Mouse (Mus musculus) forebrain, embryonic 14.5 days (tissue): ENCODE measurements at regions not wholly inside any gene's neighbourhood (a gene's known extent, or its start where the extent isn't known, plus 50 kb on each side); places are given as distances from the start of the nearest gene placed in this dataset.
A peak's percentile ranks its signal among the peaks of the same experiment; 100 is the strongest.

Experiments
- ATAC-seq: fragments of 200-750 bp; cut with Nextera tagmentation; 2 replicates; pipeline ENCODE4 v1.8.0; 2017; ENCODE audit warnings: mild to moderate bottlenecking, moderate library complexity
- DNase-seq: peaks from one replicate; pipeline ENCODE4 v3.0.0-alpha.2; 2015; ENCODE audit warnings: low spot score
- H3K27ac ChIP-seq: fragments of 300-500 bp; sonication (generic); 2 replicates; pipeline ENCODE4 v1.5.1; 2014; ENCODE audit warnings: low read depth, mild to moderate bottlenecking, control low read depth, low read length, moderate library complexity
- H3K27me3 ChIP-seq: fragments of 300-500 bp; sonication (generic); replicated peaks from 2 replicates; pipeline ENCODE4 v1.6.1; 2014; ENCODE audit warnings: low read length, control low read depth, mixed read lengths; ENCODE audit not compliant: control insufficient read depth, insufficient read depth
- H3K36me3 ChIP-seq: fragments of 300-500 bp; sonication (generic); 2 replicates; pipeline ENCODE4 v1.6.1; 2014; ENCODE audit warnings: low read length, control low read depth; ENCODE audit not compliant: control insufficient read depth, insufficient read depth
- H3K4me1 ChIP-seq: fragments of 300-500 bp; sonication (generic); 2 replicates; pipeline ENCODE4 v1.6.1; 2014; ENCODE audit warnings: antibody characterized with exemption, low read length, control low read depth; ENCODE audit not compliant: control insufficient read depth, insufficient read depth
- H3K4me2 ChIP-seq: fragments of 300-500 bp; sonication (generic); 2 replicates; pipeline ENCODE4 v1.6.1; 2014; ENCODE audit warnings: mild to moderate bottlenecking, control low read depth, low read length
- H3K4me3 ChIP-seq: fragments of 300-500 bp; sonication (generic); 2 replicates; pipeline ENCODE4 v1.5.1; 2014; ENCODE audit warnings: low read depth, low read length, control low read depth
- H3K9ac ChIP-seq: fragments of 300-500 bp; sonication (generic); 2 replicates; pipeline ENCODE4 v1.6.1; 2014; ENCODE audit warnings: mild to moderate bottlenecking, low read length, control low read depth, moderate library complexity
- H3K9me3 ChIP-seq: fragments of 300-500 bp; sonication (generic); replicated peaks from 2 replicates; pipeline ENCODE4 v1.6.1; 2016; ENCODE audit warnings: low read length, control low read depth, mixed read lengths; ENCODE audit not compliant: control insufficient read depth
- WGBS: fragments of 180-500 bp; shearing (Covaris S2); extraction: QIAGEN DNeasy Blood & Tissue Kit; methylation state at CpG from one replicate; pipeline ENCODE4 v1.1.7; 2014; 5-methylcytosine and 5-hydroxymethylcytosine counted together

DNA sequence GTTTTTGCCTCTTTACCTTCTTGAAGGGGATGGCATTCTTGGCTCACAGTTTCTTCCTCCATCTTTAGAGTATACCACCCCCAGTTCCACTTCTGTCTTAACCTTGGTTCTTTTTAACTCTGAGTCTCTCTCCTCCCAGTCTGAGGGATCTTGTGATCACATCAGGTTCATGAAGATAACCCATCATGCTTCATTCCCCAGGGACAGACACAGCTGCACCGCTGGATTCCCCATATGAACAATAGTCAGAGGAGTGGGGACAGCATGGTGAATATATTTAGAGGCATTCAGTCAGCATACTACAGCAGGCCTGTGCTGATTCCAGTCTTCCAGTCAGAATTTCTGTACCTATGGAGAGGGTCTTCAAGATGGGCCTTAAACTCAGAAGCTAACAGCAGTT lies 103.1 kb downstream of the Cavin4 start:
- no peak for ATAC-seq
- Histone ChIP-seq H3K27me3 (no peaks in the 10 kb centered on the region), H3K4me2 (no peak overlapping the region), H3K27ac (no peak overlapping the region), H3K4me3 (no peak overlapping the region), H3K9ac (no peak overlapping the region), H3K4me1 (no peaks in the 10 kb centered on the region), H3K36me3 (no peaks in the 10 kb centered on the region), H3K9me3 (no peaks in the 10 kb centered on the region)
- no peak for DNase-seq
- WGBS: 86% methylated on average over 1 of the region's 1 CpGs

DNA sequence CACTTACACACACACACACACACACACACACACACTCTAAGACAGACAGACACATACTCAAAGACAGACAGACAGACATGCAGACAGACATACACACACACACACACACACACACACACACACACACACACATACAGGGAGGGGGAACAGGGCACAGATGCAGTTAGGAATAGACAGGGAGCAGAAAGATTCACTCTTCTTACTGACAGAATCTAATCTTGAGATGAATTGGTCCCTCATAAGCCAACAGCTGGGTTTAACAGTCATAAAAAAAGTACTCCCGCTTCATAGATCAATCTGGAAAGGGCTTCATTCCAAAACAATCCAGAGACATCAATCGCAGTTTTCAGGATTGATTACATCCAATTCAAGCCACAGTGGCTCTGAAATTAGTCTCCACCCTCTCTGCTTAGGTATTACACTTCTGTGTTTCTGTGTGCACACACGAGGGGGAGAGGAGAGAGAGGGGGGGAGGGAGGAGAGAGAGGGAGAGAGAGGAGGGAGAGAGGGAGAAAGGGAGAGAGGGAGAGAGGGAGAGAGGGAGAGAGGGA lies 107.2 kb downstream of the Cavin4 start:
- no peaks in the 10 kb centered on the region for H3K4me1 ChIP-seq
- no peaks in the 10 kb centered on the region for H3K36me3 ChIP-seq
- H3K9me3 ChIP-seq: no peaks in the 10 kb centered on the region
- H3K4me2 ChIP-seq: no peak overlapping the region
- ATAC-seq (peak; percentile 42; the same call in 1 of the 2 replicates), DNase-seq (no peak)
- no peaks in the 10 kb centered on the region for H3K27me3 ChIP-seq
- H3K9ac ChIP-seq: no peak overlapping the region
- H3K4me3 ChIP-seq: no peak overlapping the region
- H3K27ac ChIP-seq: no peak overlapping the region
- WGBS: 57% methylated on average over 3 of the region's 3 CpGs

- no peaks in the 10 kb centered on the region for H3K27me3 ChIP-seq
- peak overlapping the region; percentile 2; the same call in 1 of the 2 replicates for H3K27ac ChIP-seq
These were observed 107.8 kb downstream of the Cavin4 start for GRCm38 (mm10) chr4:48770954-48771665.

DNA sequence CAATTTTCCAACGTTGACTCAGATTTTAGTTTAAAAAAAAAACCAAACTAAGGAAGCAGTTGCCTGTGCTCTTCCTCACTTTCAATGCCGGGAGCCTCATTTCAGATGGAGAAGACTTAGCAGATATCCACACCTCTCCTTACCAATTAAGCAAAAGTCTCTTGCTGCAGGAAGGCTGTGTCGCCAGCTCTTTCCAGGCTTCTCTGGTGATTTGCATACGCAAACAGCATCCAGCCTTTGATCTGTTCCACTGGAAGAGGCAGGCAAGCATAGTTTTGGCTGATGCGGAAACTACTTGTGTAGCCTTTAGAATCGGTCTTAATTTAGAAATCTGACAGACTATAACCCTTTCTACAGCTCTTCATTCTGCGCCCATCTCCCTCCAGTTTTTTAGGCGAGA lies 108.5 kb downstream of the Cavin4 start:
- Histone ChIP-seq H3K27me3 (no peaks in the 10 kb centered on the region), H3K36me3 (no peaks in the 10 kb centered on the region), H3K9me3 (no peaks in the 10 kb centered on the region), H3K4me2 (no peak overlapping the region), H3K9ac (no peak overlapping the region), H3K4me3 (no peak overlapping the region), H3K4me1 (no peaks in the 10 kb centered on the region), H3K27ac (no peak overlapping the region)
- 34% methylated on average over 8 of the region's 8 CpGs for WGBS
- ATAC-seq: no peak
- peak; percentile 55 for DNase-seq

More at GRCm38 (mm10) chr4:48770954-48771665, 107.8 kb downstream of the Cavin4 start:
- DNase-seq: peak; percentile 75
- H3K4me2 ChIP-seq: no peak overlapping the region
- H3K9ac ChIP-seq: no peak overlapping the region
- H3K9me3 ChIP-seq: no peaks in the 10 kb centered on the region
- no peak overlapping the region for H3K4me3 ChIP-seq
- ATAC-seq: peak; percentile 69
- H3K4me1 ChIP-seq: no peaks in the 10 kb centered on the region
- no peaks in the 10 kb centered on the region for H3K36me3 ChIP-seq
- 35% methylated on average over 14 of the region's 14 CpGs for WGBS

GRCm38 (mm10) chr4:48779202-48779905 lies 116.0 kb downstream of the Cavin4 start:
- peak; percentile 94 for ATAC-seq
- no peaks in the 10 kb centered on the region for H3K36me3 ChIP-seq
- H3K9ac ChIP-seq: no peak overlapping the region
- WGBS: 9% methylated on average over 12 of the region's 12 CpGs
- H3K27me3 ChIP-seq: no peaks in the 10 kb centered on the region
- peak overlapping the region; percentile 27; the same call in 1 of the 2 replicates for H3K4me2 ChIP-seq
- no peak overlapping the region for H3K4me3 ChIP-seq
- no peaks in the 10 kb centered on the region for H3K9me3 ChIP-seq
- peak overlapping the region; percentile 29; the same call in 1 of the 2 replicates for H3K27ac ChIP-seq
- peaks cover 15% of the 10 kb centered on the region; the same call in 1 of the 2 replicates for H3K4me1 ChIP-seq
- DNase-seq: peak; percentile 92

GRCm38 (mm10) chr4:48779955-48780354 lies 116.6 kb downstream of the Cavin4 start:
- peaks cover 15% of the 10 kb centered on the region; the same call in 1 of the 2 replicates for H3K4me1 ChIP-seq
- H3K9me3 ChIP-seq: no peaks in the 10 kb centered on the region
- H3K36me3 ChIP-seq: no peaks in the 10 kb centered on the region
- no peak overlapping the region for H3K4me3 ChIP-seq
- no peak overlapping the region for H3K9ac ChIP-seq
- DNase-seq (peak; percentile 72), ATAC-seq (peak; percentile 81)
- peak overlapping the region; percentile 27; the same call in 1 of the 2 replicates for H3K4me2 ChIP-seq
- no peaks in the 10 kb centered on the region for H3K27me3 ChIP-seq
- H3K27ac ChIP-seq: peak overlapping the region; percentile 29; the same call in 1 of the 2 replicates
- 8% methylated on average over 2 of the region's 2 CpGs for WGBS

- Histone ChIP-seq H3K4me1 (peaks cover 15% of the 10 kb centered on the region; the same call in 1 of the 2 replicates), H3K9ac (no peak overlapping the region), H3K4me3 (no peak overlapping the region), H3K27me3 (no peaks in the 10 kb centered on the region), H3K9me3 (no peaks in the 10 kb centered on the region), H3K4me2 (no peak overlapping the region), H3K36me3 (no peaks in the 10 kb centered on the region), H3K27ac (no peak overlapping the region)
- WGBS: 71% methylated on average over 4 of the region's 4 CpGs
- DNase-seq (no peak), ATAC-seq (no peak)
These were observed 117.8 kb downstream of the Cavin4 start for GRCm38 (mm10) chr4:48781099-48781498.

- H3K27me3 ChIP-seq: no peaks in the 10 kb centered on the region
- H3K4me3 ChIP-seq: no peak overlapping the region
- H3K9ac ChIP-seq: no peak overlapping the region
- peak; percentile 28 for DNase-seq
- H3K9me3 ChIP-seq: no peaks in the 10 kb centered on the region
- H3K27ac ChIP-seq: no peak overlapping the region
- H3K4me1 ChIP-seq: peaks cover 15% of the 10 kb centered on the region; the same call in 1 of the 2 replicates
- ATAC-seq: no peak
- no peak overlapping the region for H3K4me2 ChIP-seq
- WGBS: 25% methylated on average over 3 of the region's 3 CpGs
- no peaks in the 10 kb centered on the region for H3K36me3 ChIP-seq
These were observed 119.4 kb downstream of the Cavin4 start for GRCm38 (mm10) chr4:48782686-48783085.
